Mouse (Mus musculus): ENCODE data around the gene Car12. TPM values are rescaled to one million over a fixed set of nuclear protein-coding genes. Genes with fewer than 3 reads are reported as not detected.

Car12 gene
- polyA plus RNA-seq, 1 experiment: 0.74 TPM

DNA sequence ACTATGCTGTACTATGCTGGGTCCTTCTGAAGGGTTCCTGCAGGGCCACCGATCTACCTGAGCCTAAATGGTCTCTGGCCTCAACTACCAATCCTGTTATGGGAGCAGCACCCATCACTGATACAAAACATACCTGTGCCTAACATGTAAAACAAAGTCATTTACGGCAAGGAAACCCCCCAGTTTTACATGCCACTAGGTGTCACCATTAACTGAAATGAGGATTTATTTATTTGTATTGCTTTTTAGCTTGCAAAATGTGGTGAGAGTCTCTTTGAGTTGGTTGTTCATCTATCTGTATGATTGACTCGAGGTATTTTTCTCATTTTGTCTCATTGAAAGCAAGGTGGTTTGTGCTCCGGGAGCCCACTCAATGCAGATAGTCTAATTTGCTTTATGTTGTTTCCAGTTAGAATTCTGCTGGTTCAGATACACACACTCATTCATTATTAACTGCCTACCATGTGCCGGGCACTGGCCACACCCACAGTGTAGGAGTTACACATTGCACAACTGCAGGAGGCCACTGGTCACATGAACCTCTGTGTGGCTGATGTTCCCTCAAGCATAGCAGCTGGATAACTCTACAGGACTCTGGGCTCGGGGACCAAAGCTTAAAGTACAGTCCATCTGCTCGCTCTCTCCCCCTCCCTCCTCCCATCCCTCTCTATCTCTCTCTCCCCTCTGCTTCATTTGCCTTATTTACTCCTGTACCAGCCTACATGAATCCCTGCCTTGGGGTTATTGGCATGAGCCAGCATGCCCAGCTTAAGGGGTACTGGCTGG is 15.9 kb upstream of the Car12 start:
- Histone ChIP-seq H3K27ac (ENCODE audit: insufficient read depth, low read length) (no peak overlapping the region), H3K36me3 (ENCODE audit: control insufficient read depth, insufficient read depth, low read length) (no peaks in the 10 kb centered on the region), H3K4me3 (ENCODE audit: extremely low read depth, insufficient read depth, insufficient read length) (no peak overlapping the region), H3K4me1 (ENCODE audit: control insufficient read depth, insufficient read depth, insufficient read length) (no peaks in the 10 kb centered on the region), H3K27me3 (ENCODE audit: control insufficient read depth, insufficient read depth, low read length) (no peaks in the 10 kb centered on the region)
- no peak for DNase-seq (ENCODE audit: low read depth in 1 of 2, low spot score in 2 of 2)
- TF ChIP-seq POLR2A (IDR thresholded peaks at IDR 0.05; ENCODE audit: low read depth, low read length): no peak
- no peak for TF ChIP-seq CTCF (IDR thresholded peaks at IDR 0.05; ENCODE audit: extremely low read depth, insufficient read depth, insufficient read length, insufficient replicate concordance)
- 79% methylated on average over 7 of the region's 7 CpGs for WGBS

DNA sequence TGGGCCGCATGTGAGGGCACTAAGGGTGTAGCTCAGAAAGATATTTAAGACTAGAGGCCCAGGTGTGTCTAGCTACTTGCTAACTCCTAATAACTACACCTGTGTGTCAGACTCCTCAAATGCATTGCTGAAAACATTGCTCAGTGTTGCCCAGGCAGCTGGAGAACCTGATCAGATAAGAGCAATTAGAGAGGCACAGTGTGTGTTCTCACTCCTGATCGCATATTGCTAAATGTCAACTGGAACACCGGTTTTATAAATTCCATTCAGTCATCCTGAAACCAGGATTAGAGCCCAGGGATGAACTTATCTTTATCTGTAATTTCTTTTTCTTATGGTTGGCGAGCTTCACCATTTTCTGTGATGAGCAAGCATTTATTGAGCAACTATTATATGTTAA is 13.7 kb upstream of the Car12 start:
- Histone ChIP-seq H3K36me3 (ENCODE audit: control insufficient read depth, insufficient read depth, low read length) (no peaks in the 10 kb centered on the region), H3K27me3 (ENCODE audit: control insufficient read depth, insufficient read depth, low read length) (no peaks in the 10 kb centered on the region), H3K27ac (ENCODE audit: insufficient read depth, low read length) (no peak overlapping the region), H3K4me1 (ENCODE audit: control insufficient read depth, insufficient read depth, insufficient read length) (no peaks in the 10 kb centered on the region), H3K4me3 (ENCODE audit: extremely low read depth, insufficient read depth, insufficient read length) (no peak overlapping the region)
- 87% methylated on average over 4 of the region's 4 CpGs for WGBS
- DNase-seq (ENCODE audit: low read depth in 1 of 2, low spot score in 2 of 2): no peak
- TF ChIP-seq CTCF (IDR thresholded peaks at IDR 0.05; ENCODE audit: extremely low read depth, insufficient read depth, insufficient read length, insufficient replicate concordance) (no peak), POLR2A (IDR thresholded peaks at IDR 0.05; ENCODE audit: low read depth, low read length) (no peak)

DNA sequence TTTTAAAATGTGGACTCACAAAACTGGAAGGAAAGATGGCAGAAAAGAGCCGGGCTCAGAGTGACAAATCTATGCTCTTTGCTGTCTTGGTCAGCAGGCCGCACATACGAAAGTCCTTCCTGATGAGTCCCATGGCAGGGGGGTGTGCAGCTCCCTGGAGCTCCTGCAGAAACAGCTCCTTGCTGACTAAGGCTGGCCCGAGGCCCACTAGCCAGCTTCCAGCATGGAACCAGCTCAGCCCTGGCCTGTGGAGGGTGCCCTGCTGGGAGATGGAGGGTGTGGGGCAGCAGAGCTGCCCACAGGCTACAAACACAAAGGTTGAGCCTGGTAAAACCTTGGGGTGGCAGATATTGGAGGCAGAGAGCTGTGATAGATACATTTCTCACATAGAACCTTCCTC is 10.5 kb upstream of the Car12 start:
- Histone ChIP-seq H3K4me3 (ENCODE audit: extremely low read depth, insufficient read depth, insufficient read length) (no peak overlapping the region), H3K27ac (ENCODE audit: insufficient read depth, low read length) (no peak overlapping the region), H3K27me3 (ENCODE audit: control insufficient read depth, insufficient read depth, low read length) (no peaks in the 10 kb centered on the region), H3K4me1 (ENCODE audit: control insufficient read depth, insufficient read depth, insufficient read length) (no peaks in the 10 kb centered on the region), H3K36me3 (ENCODE audit: control insufficient read depth, insufficient read depth, low read length) (no peaks in the 10 kb centered on the region)
- TF ChIP-seq POLR2A (IDR thresholded peaks at IDR 0.05; ENCODE audit: low read depth, low read length): no peak
- DNase-seq (ENCODE audit: low read depth in 1 of 2, low spot score in 2 of 2): no peak
- 84% methylated on average over 4 of the region's 4 CpGs for WGBS

DNA sequence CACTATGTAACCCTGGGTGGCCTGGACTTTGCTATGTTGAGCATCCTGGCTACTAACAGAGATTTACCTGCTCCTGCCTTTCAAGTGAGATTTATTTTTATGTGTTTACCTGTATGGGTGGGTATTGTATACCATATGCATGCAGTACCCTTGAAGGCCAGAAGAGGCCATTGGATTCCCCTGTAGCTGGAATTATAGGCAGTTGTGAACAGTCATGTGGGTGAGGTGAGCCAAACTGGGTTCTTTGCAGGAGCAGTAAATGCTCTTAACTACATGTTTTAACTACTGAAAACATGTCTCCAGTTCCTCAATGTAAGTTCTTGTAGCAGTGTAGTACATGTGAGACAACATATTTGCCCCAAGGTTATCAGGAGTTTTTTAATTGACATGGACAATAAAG is 8.1 kb upstream of the Car12 start:
- no peaks in the 10 kb centered on the region for H3K27me3 ChIP-seq (ENCODE audit: control insufficient read depth, insufficient read depth, low read length)
- H3K4me1 ChIP-seq (ENCODE audit: control insufficient read depth, insufficient read depth, insufficient read length): no peaks in the 10 kb centered on the region
- no peak overlapping the region for H3K4me3 ChIP-seq (ENCODE audit: extremely low read depth, insufficient read depth, insufficient read length)
- no peak overlapping the region for H3K27ac ChIP-seq (ENCODE audit: insufficient read depth, low read length)
- no peaks in the 10 kb centered on the region for H3K36me3 ChIP-seq (ENCODE audit: control insufficient read depth, insufficient read depth, low read length)
- no peak for DNase-seq (ENCODE audit: low read depth in 1 of 2, low spot score in 2 of 2)
- TF ChIP-seq POLR2A (IDR thresholded peaks at IDR 0.05; ENCODE audit: low read depth, low read length) (no peak), CTCF (IDR thresholded peaks at IDR 0.05; ENCODE audit: extremely low read depth, insufficient read depth, insufficient read length, insufficient replicate concordance) (no peak)

DNA sequence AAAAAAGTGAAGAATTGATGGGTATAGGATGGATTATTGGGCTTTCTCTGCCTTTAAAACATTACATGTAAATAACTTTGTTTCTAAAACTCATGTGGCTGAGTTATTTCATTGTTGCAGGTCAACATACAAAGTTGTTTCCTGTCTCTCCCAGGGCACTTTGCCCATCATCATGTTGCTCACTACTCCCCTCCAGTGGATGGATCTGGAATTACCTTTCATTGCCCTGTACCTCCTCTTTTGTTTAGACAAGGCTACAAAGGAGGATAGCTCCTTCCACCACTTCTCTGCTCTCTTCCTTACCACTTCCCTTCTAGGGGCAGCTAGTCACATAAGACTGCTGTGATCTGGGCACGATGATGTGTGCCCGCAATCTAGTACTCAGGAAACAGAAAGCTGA is 7.7 kb upstream of the Car12 start:
- Histone ChIP-seq H3K4me3 (ENCODE audit: extremely low read depth, insufficient read depth, insufficient read length) (no peak overlapping the region), H3K27me3 (ENCODE audit: control insufficient read depth, insufficient read depth, low read length) (no peaks in the 10 kb centered on the region), H3K27ac (ENCODE audit: insufficient read depth, low read length) (no peak overlapping the region), H3K4me1 (ENCODE audit: control insufficient read depth, insufficient read depth, insufficient read length) (no peaks in the 10 kb centered on the region), H3K36me3 (ENCODE audit: control insufficient read depth, insufficient read depth, low read length) (no peaks in the 10 kb centered on the region)
- peak; percentile 59 to 83 for DNase-seq (ENCODE audit: low read depth in 1 of 2, low spot score in 2 of 2)
- 17% methylated on average over 2 of the region's 2 CpGs for WGBS
- TF ChIP-seq CTCF (IDR thresholded peaks at IDR 0.05; ENCODE audit: extremely low read depth, insufficient read depth, insufficient read length, insufficient replicate concordance): peak; percentile 58; the same call in 1 of the 2 replicates
- no peak for TF ChIP-seq POLR2A (IDR thresholded peaks at IDR 0.05; ENCODE audit: low read depth, low read length)

DNA sequence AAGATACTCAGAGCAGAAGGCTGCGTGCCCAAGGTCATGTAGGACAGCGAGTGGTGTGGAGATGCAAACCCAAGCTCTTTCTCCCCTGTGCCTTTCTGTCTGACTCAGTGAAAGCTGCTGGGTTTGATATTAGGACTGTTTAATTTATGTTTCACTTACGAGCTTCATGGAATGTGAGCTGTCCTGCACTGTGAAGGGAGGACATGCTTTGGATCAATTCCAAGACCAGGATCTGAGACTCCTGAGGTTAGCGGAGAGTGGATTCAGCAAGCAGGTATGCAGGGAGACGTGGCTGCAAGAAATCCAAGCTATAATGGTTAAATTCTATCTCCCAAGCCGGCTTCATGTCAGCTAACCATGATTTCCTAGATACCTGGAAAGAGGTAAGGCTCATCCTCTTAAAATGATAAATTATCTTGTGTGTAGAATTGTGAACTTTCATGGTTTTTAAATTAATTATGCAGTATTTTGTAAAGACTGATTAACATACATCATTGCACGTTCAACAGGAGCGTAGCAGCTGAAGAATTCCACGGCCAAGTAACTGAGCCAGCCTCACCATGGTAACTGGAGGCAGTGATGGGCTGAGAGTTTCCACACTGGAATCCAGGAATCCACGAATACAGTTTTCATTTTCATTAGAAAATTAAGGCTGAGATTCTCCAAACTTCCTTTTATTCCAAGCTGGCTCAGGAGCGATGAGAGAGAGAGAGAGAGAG is 5.3 kb upstream of the Car12 start:
- Histone ChIP-seq H3K27ac (ENCODE audit: insufficient read depth, low read length) (no peak overlapping the region), H3K36me3 (ENCODE audit: control insufficient read depth, insufficient read depth, low read length) (no peaks in the 10 kb centered on the region), H3K27me3 (ENCODE audit: control insufficient read depth, insufficient read depth, low read length) (no peaks in the 10 kb centered on the region), H3K4me1 (ENCODE audit: control insufficient read depth, insufficient read depth, insufficient read length) (no peaks in the 10 kb centered on the region), H3K4me3 (ENCODE audit: extremely low read depth, insufficient read depth, insufficient read length) (no peak overlapping the region)
- no peak for DNase-seq (ENCODE audit: low read depth in 1 of 2, low spot score in 2 of 2)
- 83% methylated on average over 11 of the region's 11 CpGs for WGBS
- TF ChIP-seq CTCF (IDR thresholded peaks at IDR 0.05; ENCODE audit: extremely low read depth, insufficient read depth, insufficient read length, insufficient replicate concordance) (no peak), POLR2A (IDR thresholded peaks at IDR 0.05; ENCODE audit: low read depth, low read length) (no peak)
